Mouse (Mus musculus) E14TG2a.4 (cell line): ENCODE data around the gene Ttc41.

Experiments used
- CTCF ChIP-seq: conservative IDR thresholded peaks from 2 replicates; pipeline ENCODE4 v1.5.1; 2014; ENCODE audit warnings: low read length
- NANOG ChIP-seq: IDR thresholded peaks from 2 replicates; pipeline ENCODE4 v1.6.1; 2014; ENCODE audit warnings: borderline replicate concordance, low read length, mixed read lengths
- POU5F1 ChIP-seq: IDR thresholded peaks from 2 replicates; pipeline ENCODE4 v1.6.1; 2014; ENCODE audit warnings: low read length, borderline replicate concordance

GRCm38 (mm10) chr10:86778398-86779116 lies 72.9 kb downstream of the Ttc41 start, which contains the start of gene Nt5dc3:
- TF ChIP-seq CTCF = no peak
- no peak for TF ChIP-seq NANOG
- no peak for TF ChIP-seq POU5F1
